Mouse (Mus musculus) hindbrain, postnatal 0 days (tissue): ENCODE measurements around the gene Atxn3. TPM values are rescaled to one million over a fixed set of nuclear protein-coding genes. Genes with fewer than 3 reads are reported as not detected.

Experiments used
- ATAC-seq: fragments of 200-750 bp; cut with Nextera tagmentation; 2 replicates; pipeline ENCODE4 v1.8.0; 2017; ENCODE audit warnings: mild to moderate bottlenecking, moderate TSS enrichment, moderate library complexity
- DNase-seq: peaks from one replicate; pipeline ENCODE4 v3.0.0-alpha.2; 2015; ENCODE audit warnings: low spot score
- H3K27ac ChIP-seq: fragments of 300-500 bp; sonication (generic); 2 replicates; pipeline ENCODE4 v1.5.1; 2014; ENCODE audit warnings: mild to moderate bottlenecking
- H3K27me3 ChIP-seq: fragments of 300-500 bp; sonication (generic); 2 replicates; pipeline ENCODE4 v1.6.1; 2014; ENCODE audit warnings: low read length, mixed read lengths; ENCODE audit not compliant: insufficient read depth
- H3K36me3 ChIP-seq: fragments of 300-500 bp; sonication (generic); 2 replicates; pipeline ENCODE4 v1.6.1; 2014; ENCODE audit warnings: low read length, mixed read lengths; ENCODE audit not compliant: insufficient read depth
- H3K4me1 ChIP-seq: fragments of 300-500 bp; sonication (generic); 2 replicates; pipeline ENCODE4 v1.6.1; 2014; ENCODE audit warnings: antibody characterized with exemption, low read length, mixed read lengths; ENCODE audit not compliant: insufficient read depth
- H3K4me2 ChIP-seq: fragments of 300-500 bp; sonication (generic); 2 replicates; pipeline ENCODE4 v1.6.1; 2014; ENCODE audit warnings: low read depth, mild to moderate bottlenecking, low read length, moderate library complexity, mixed read lengths
- H3K4me3 ChIP-seq: fragments of 300-500 bp; sonication (generic); 2 replicates; pipeline ENCODE4 v1.5.1; 2014; ENCODE audit warnings: low read length
- H3K9ac ChIP-seq: fragments of 300-500 bp; sonication (generic); replicated peaks from 2 replicates; pipeline ENCODE4 v1.6.1; 2014; ENCODE audit warnings: mild to moderate bottlenecking, low read length, moderate library complexity, mixed read lengths
- H3K9me3 ChIP-seq: fragments of 300-500 bp; sonication (generic); 2 replicates; pipeline ENCODE4 v1.6.1; 2016; ENCODE audit warnings: low read length, mixed read lengths
- CTCF ChIP-seq: IDR thresholded peaks from 2 replicates; pipeline ENCODE4 v1.5.1; 2016; ENCODE audit warnings: antibody characterized with exemption, control low read depth, low read depth
- WGBS: fragments of 180-500 bp; shearing (Covaris S2); extraction: QIAGEN DNeasy Blood & Tissue Kit; methylation state at CpG from one replicate; pipeline ENCODE4 v1.1.7; 2014; 5-methylcytosine and 5-hydroxymethylcytosine counted together
- polyA plus RNA-seq: library from polyadenylated mRNA; unstranded; fragments of >200 nt; fragmentation: Nextera tagmentation; extraction: Ambion mirVana; gene quantifications from 2 replicates; pipeline ENCODE4 v1.2.1, GENCODE M21; 2015
- total RNA-seq: library from RNA; depleted of rRNA; stranded (reverse); fragments of >200 nt; gene quantifications from 2 replicates; pipeline ENCODE4 v1.2.3, GENCODE M21; 2014

The Atxn3 gene
- total and polyA plus RNA-seq, 2 experiments from 2014 or later, result 7.6 to 24.2 TPM

DNA sequence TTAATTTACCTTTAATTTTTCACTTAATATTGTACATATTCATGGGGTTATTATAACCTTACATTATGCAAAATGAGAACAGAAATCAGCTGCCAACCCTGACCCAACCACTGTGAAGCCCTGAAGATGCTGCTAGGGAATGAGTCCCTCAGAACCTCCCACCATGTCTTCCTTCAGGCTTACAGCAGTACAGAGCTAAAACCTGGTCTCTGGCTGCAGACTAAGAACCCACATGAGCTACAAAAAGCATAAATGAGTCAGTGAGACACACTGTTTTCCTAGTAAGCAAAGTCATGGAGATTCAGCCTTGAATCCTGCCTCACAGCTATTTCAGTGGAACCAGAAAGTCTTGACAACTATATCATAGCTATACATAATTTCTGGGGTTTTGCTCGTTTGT, 29.6 kb downstream of the Atxn3 start:
- peaks cover 48% of the 10 kb centered on the region for H3K36me3 ChIP-seq
- no peak overlapping the region for H3K27ac ChIP-seq
- DNase-seq (no peak), ATAC-seq (no peak)
- 86% methylated on average over 1 of the region's 1 CpGs for WGBS
- no peak overlapping the region for H3K4me3 ChIP-seq
- no peak overlapping the region for H3K4me2 ChIP-seq
- H3K9me3 ChIP-seq, result no peaks in the 10 kb centered on the region
- no peaks in the 10 kb centered on the region for H3K27me3 ChIP-seq
- no peaks in the 10 kb centered on the region for H3K4me1 ChIP-seq
- no peak overlapping the region for H3K9ac ChIP-seq
- no peak for TF ChIP-seq CTCF

DNA sequence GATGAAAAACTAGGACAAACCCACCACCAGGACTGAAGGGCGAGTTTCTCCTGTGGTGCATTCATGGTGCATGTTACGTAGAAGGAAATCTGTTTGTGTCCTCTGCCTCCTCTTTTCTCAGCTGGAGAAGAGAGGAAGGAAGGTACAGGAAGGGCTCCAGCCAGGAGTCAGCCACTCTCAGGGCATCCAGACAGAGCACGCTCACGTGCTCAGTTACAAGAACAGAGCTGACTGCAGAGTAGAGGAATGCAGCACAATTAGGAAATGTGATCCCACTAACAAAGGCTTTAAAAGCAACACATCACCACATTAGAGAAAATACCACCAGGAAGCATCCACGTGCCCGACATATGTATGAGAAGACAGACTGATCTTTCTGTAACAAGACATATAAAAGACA, 35.7 kb downstream of the Atxn3 start:
- WGBS, result 89% methylated on average over 6 of the region's 6 CpGs
- Histone ChIP-seq H3K27me3 (no peaks in the 10 kb centered on the region), H3K4me3 (no peak overlapping the region), H3K9ac (no peak overlapping the region), H3K27ac (no peak overlapping the region), H3K9me3 (no peaks in the 10 kb centered on the region), H3K4me1 (no peaks in the 10 kb centered on the region), H3K36me3 (peaks cover 40% of the 10 kb centered on the region), H3K4me2 (no peak overlapping the region)
- no peak for TF ChIP-seq CTCF
- DNase-seq, result no peak
- no peak for ATAC-seq

DNA sequence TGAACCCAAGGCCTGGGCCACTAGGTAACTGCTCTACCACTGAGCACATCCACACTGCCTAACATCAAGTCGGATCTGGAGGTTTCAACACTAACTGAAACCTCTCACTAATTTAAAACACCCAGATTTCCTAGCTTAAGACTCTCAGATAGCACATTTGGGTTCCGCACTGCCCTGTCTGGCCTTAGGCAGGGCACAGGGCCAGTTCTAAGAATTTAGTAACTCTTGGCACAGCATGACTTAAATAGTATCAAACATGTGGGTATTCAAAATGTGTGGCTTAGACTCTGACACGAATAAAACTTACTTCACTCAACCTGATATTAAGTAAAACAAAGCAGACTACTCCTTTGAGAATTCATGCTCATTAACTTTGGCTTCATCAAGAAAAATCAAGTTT, 38.2 kb downstream of the Atxn3 start:
- DNase-seq (no peak), ATAC-seq (no peak)
- no peak for TF ChIP-seq CTCF
- Histone ChIP-seq H3K4me2 (no peak overlapping the region), H3K27me3 (no peaks in the 10 kb centered on the region), H3K9ac (no peak overlapping the region), H3K4me3 (no peak overlapping the region), H3K27ac (no peak overlapping the region), H3K9me3 (no peaks in the 10 kb centered on the region), H3K36me3 (peaks cover 25% of the 10 kb centered on the region), H3K4me1 (no peaks in the 10 kb centered on the region)
- WGBS, result 81% methylated on average over 3 of the region's 3 CpGs

GRCm38 (mm10) chr12:101917165-101917564, 40.9 kb downstream of the Atxn3 start:
- no peaks in the 10 kb centered on the region for H3K27me3 ChIP-seq
- H3K36me3 ChIP-seq, result peaks cover 8% of the 10 kb centered on the region
- TF ChIP-seq CTCF, result no peak
- no peak overlapping the region for H3K4me2 ChIP-seq
- no peak overlapping the region for H3K27ac ChIP-seq
- H3K4me1 ChIP-seq, result no peaks in the 10 kb centered on the region
- no peak overlapping the region for H3K9ac ChIP-seq
- ATAC-seq (no peak), DNase-seq (no peak)
- H3K4me3 ChIP-seq, result no peak overlapping the region
- H3K9me3 ChIP-seq, result no peaks in the 10 kb centered on the region

DNA sequence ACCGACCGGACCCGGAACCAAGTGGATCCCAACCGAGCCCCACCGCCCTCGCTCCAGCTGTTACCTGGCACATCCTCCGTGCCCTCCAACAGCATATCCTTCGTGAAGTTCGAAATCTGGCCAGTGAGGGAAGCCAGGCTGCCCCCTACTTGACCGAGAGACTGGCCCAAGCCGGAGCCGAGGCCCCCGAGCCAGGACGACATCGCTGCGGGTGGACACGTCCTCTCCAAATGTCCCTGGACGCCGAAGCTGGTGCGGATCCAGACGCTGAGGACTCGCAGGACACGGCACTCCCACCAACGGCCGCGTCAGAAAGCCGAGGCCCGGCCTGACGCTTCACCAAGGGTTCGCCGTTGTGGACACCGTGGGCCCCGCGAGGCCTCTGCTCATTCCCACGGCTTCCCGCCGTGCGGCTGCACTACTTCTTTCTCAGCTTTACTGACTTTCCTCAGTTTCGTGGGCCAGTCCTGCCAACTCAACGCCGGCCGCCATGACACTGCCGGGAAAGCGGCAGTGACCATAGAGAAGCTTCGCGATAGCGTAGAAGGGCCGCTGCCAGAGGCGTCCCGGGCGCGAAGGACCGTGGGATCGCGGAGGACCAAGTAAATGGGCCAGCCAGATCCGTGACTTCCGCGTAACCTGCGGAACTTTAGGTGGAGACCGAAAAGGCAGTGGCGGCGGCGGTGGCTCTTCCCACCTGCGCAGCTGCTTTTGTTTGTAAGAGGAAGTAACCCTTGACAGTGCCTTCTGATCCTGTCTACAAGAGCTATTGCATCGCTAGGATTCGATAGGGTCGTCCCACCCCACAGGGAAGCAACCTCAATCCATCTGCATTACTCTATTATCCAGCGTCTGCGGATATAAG, 45.2 kb downstream of the Atxn3 start, which contains the start of gene Trip11:
Trip11 (minus strand) TSS at position 642 of the 865 bp plus-strand sequence.
- peak; percentile 97 for ATAC-seq
- DNase-seq, result peak; percentile 96
- WGBS, result under 1% methylated on average over 69 of the region's 69 CpGs

DNA sequence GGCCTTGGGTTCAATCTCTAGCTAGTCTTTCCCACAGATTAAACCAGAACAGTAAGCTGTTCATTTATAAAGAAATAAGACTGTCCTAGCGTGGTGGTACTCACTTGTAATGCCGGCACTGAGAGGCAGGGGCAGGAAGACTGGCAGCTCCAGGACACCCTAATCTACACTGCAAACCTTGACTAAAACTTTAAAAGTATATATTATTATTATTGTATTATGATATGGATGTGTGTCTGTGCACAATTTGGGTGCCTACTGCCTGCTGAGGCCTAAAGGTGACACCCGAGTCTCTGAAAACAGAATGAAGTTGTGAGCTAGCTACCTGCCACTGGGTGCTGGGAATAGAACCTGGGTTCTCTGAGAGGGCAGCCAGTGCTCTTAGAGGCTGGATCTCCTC, 46.7 kb downstream of the Atxn3 start:
- ATAC-seq (no peak), DNase-seq (no peak)
- 86% methylated on average over 3 of the region's 3 CpGs for WGBS
- peak overlapping the region; percentile 89 for H3K4me2 ChIP-seq
- H3K9ac ChIP-seq, result 0 out of 2 replicates have a peak overlapping the region, but pooled peaks have one; percentile 1
- no peaks in the 10 kb centered on the region for H3K27me3 ChIP-seq
- peaks cover 3% of the 10 kb centered on the region; the same call in 1 of the 2 replicates for H3K36me3 ChIP-seq
- TF ChIP-seq CTCF, result no peak
- peaks cover 12% of the 10 kb centered on the region for H3K4me1 ChIP-seq
- peak overlapping the region; percentile 92; the same call in 1 of the 2 replicates for H3K4me3 ChIP-seq
- no peaks in the 10 kb centered on the region for H3K9me3 ChIP-seq
- no peak overlapping the region for H3K27ac ChIP-seq

More for the DNA sequence above, 45.2 kb downstream of the Atxn3 start, which contains the start of gene Trip11:
- Histone ChIP-seq H3K4me2 (peak within 1 kb of the TSS; percentile 89), H3K9me3 (no peaks in the 10 kb centered on the region), H3K4me1 (peaks cover 12% of the 10 kb centered on the region), H3K9ac (peak within 1 kb of the TSS; percentile 91), H3K27me3 (no peaks in the 10 kb centered on the region), H3K27ac (peak within 1 kb of the TSS; percentile 92), H3K36me3 (peaks cover 3% of the 10 kb centered on the region; the same call in 1 of the 2 replicates), H3K4me3 (peak within 1 kb of the TSS; percentile 92)
- no peak for TF ChIP-seq CTCF

- no peak for TF ChIP-seq CTCF
- Histone ChIP-seq H3K9me3 (no peaks in the 10 kb centered on the region), H3K4me3 (no peak overlapping the region), H3K27ac (no peak overlapping the region), H3K4me2 (no peak overlapping the region), H3K4me1 (peaks cover 12% of the 10 kb centered on the region), H3K36me3 (peaks cover 3% of the 10 kb centered on the region; the same call in 1 of the 2 replicates), H3K9ac (no peak overlapping the region), H3K27me3 (no peaks in the 10 kb centered on the region)
- WGBS, result 90% methylated on average over 6 of the region's 6 CpGs
- no peak for ATAC-seq
- no peak for DNase-seq
These were observed 47.7 kb downstream of the Atxn3 start for GRCm38 (mm10) chr12:101910360-101910759.
